Mouse (Mus musculus) lung, embryonic 15.5 days (tissue): ENCODE results near the gene Timd4. TPM values are rescaled to one million over a fixed set of nuclear protein-coding genes. Genes with fewer than 3 reads are reported as not detected.

ENCODE experiments used
- ATAC-seq: fragments of 200-750 bp; cut with Nextera tagmentation; 2 replicates; pipeline ENCODE4 v1.8.0; 2017; ENCODE audit warnings: moderate number of reproducible peaks, borderline replicate concordance; ENCODE audit not compliant: low FRiP score, low TSS enrichment; ENCODE audit errors: extremely low read depth
- H3K27ac ChIP-seq: fragments of 300-500 bp; sonication (generic); 2 replicates; pipeline ENCODE4 v1.5.1; 2015; ENCODE audit warnings: moderate library complexity, mild to moderate bottlenecking, inconsistent platforms
- H3K27me3 ChIP-seq: fragments of 300-500 bp; sonication (generic); 2 replicates; pipeline ENCODE4 v1.6.1; 2015; ENCODE audit warnings: inconsistent platforms
- H3K36me3 ChIP-seq: fragments of 300-500 bp; sonication (generic); 2 replicates; pipeline ENCODE4 v1.6.1; 2015; ENCODE audit warnings: inconsistent platforms
- H3K4me1 ChIP-seq: fragments of 300-500 bp; sonication (generic); 2 replicates; pipeline ENCODE4 v1.6.1; 2015; ENCODE audit warnings: inconsistent platforms
- H3K4me2 ChIP-seq: fragments of 300-500 bp; sonication (generic); 2 replicates; pipeline ENCODE4 v1.6.1; 2015; ENCODE audit warnings: inconsistent platforms, mild to moderate bottlenecking, moderate library complexity
- H3K4me3 ChIP-seq: fragments of 300-500 bp; sonication (generic); 2 replicates; pipeline ENCODE4 v1.5.1; 2015; ENCODE audit warnings: mild to moderate bottlenecking, inconsistent platforms
- H3K9ac ChIP-seq: fragments of 300-500 bp; sonication (generic); 2 replicates; pipeline ENCODE4 v1.6.1; 2015; ENCODE audit warnings: inconsistent platforms
- H3K9me3 ChIP-seq: fragments of 300-500 bp; sonication (generic); 2 replicates; pipeline ENCODE4 v1.6.1; 2016; ENCODE audit warnings: inconsistent platforms
- WGBS: fragments of 180-500 bp; shearing (Covaris S2); methylation state at CpG from one replicate; pipeline ENCODE4 v1.1.7; 2015; 5-methylcytosine and 5-hydroxymethylcytosine counted together
- polyA plus RNA-seq: library from polyadenylated mRNA; unstranded; fragments of >200 nt; fragmentation: Nextera tagmentation; extraction: Ambion mirVana; gene quantifications from 2 replicates; pipeline ENCODE4 v1.2.1, GENCODE M21; 2015

Timd4 gene
- polyA plus RNA-seq, result 0.14 TPM in 1 of 2 replicates, not detected in the other

GRCm38 (mm10) chr11:46810511-46810910 is at the start of gene Timd4:
TSS of gene Timd4 (plus strand) at chr11:46810800.
- Histone ChIP-seq H3K9me3 (no peaks in the 10 kb centered on the region), H3K27ac (no peak within 1 kb of the TSS), H3K4me2 (no peak within 1 kb of the TSS), H3K4me3 (no peak within 1 kb of the TSS), H3K9ac (no peak within 1 kb of the TSS), H3K27me3 (no peaks in the 10 kb centered on the region), H3K36me3 (no peaks in the 10 kb centered on the region), H3K4me1 (no peaks in the 10 kb centered on the region)
- WGBS, result 71% methylated on average over 5 of the region's 5 CpGs
- no peak for ATAC-seq

DNA sequence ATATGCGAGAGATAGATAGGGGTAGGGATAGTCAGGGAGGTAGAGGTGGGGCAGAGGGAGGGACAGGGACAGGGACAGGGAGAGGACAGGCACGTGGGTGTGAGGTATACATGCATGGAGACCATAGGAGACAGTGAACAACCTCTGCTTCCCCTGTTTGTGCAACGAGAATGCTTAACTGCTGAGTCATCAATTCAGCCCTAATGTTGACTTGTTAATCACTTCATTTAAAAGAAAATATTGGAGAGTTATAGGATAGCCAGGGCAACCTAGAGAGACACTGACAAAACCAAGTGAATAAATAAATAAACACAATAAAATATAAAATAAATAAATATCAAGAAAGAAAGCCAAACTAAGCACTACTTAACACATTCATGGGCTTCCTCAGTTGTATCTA is 33.7 kb upstream of the Timd4 start:
- no peaks in the 10 kb centered on the region for H3K4me1 ChIP-seq
- no peak for ATAC-seq
- no peak overlapping the region for H3K9ac ChIP-seq
- no peak overlapping the region for H3K4me2 ChIP-seq
- no peak overlapping the region for H3K27ac ChIP-seq
- H3K27me3 ChIP-seq, result no peaks in the 10 kb centered on the region
- 60% methylated on average over 3 of the region's 3 CpGs for WGBS
- H3K9me3 ChIP-seq, result no peaks in the 10 kb centered on the region
- no peak overlapping the region for H3K4me3 ChIP-seq
- no peaks in the 10 kb centered on the region for H3K36me3 ChIP-seq

- no peak overlapping the region for H3K4me2 ChIP-seq
- no peak overlapping the region for H3K9ac ChIP-seq
- H3K9me3 ChIP-seq, result no peaks in the 10 kb centered on the region
- no peak overlapping the region for H3K4me3 ChIP-seq
- no peaks in the 10 kb centered on the region for H3K36me3 ChIP-seq
- ATAC-seq, result no peak
- 90% methylated on average over 2 of the region's 2 CpGs for WGBS
- no peak overlapping the region for H3K27ac ChIP-seq
- no peaks in the 10 kb centered on the region for H3K4me1 ChIP-seq
- H3K27me3 ChIP-seq, result no peaks in the 10 kb centered on the region
These were observed 30.8 kb upstream of the Timd4 start for GRCm38 (mm10) chr11:46779811-46780210.

DNA sequence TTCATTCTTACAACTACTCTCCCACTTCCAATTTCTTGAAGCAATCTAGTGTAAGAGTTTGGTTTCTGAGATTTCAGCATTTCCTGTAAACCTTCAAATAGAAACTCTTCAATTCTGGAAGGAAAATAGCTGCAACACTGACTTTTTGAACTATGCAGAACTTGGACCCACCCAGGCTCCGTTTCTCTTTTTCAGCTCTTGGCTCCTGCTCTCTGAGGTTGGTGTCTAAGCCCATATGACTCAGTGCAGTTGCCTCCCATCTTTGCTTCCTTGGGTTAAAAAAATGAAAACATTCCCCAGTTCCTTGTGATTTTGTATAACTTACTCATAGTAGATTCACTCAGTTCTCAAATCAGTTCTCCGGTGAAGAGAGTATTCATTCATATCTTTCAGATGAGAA is 6.2 kb upstream of the Timd4 start:
- Histone ChIP-seq H3K9me3 (no peaks in the 10 kb centered on the region), H3K9ac (no peak overlapping the region), H3K4me3 (no peak overlapping the region), H3K4me2 (no peak overlapping the region), H3K27me3 (no peaks in the 10 kb centered on the region), H3K4me1 (no peaks in the 10 kb centered on the region), H3K27ac (no peak overlapping the region), H3K36me3 (no peaks in the 10 kb centered on the region)
- WGBS, result 77% methylated on average over 2 of the region's 2 CpGs
- no peak for ATAC-seq

DNA sequence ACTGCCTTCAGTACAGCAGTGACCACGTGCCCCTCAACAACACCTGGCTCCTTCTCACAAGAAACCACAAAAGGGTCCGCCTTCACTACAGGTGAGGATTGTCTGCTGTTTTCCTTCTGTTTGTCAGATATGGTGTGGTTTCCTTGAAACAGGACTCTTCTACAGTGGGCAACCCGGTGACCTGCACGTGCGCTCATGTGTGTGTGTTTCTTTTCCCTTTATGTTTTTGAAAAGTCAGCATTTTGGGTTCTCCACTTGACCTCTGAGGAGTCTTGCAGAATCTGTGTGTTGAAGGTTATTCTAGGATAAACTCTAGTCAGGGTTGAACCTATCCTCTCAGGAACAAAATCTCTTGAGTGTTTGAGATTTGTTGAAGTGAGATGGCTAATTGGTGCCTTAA is 7.1 kb downstream of the Timd4 start:
- Histone ChIP-seq H3K4me3 (no peak overlapping the region), H3K9ac (no peak overlapping the region), H3K27me3 (no peaks in the 10 kb centered on the region), H3K4me1 (no peaks in the 10 kb centered on the region), H3K4me2 (no peak overlapping the region), H3K27ac (no peak overlapping the region), H3K36me3 (no peaks in the 10 kb centered on the region), H3K9me3 (no peaks in the 10 kb centered on the region)
- WGBS, result 79% methylated on average over 5 of the region's 5 CpGs
- no peak for ATAC-seq

DNA sequence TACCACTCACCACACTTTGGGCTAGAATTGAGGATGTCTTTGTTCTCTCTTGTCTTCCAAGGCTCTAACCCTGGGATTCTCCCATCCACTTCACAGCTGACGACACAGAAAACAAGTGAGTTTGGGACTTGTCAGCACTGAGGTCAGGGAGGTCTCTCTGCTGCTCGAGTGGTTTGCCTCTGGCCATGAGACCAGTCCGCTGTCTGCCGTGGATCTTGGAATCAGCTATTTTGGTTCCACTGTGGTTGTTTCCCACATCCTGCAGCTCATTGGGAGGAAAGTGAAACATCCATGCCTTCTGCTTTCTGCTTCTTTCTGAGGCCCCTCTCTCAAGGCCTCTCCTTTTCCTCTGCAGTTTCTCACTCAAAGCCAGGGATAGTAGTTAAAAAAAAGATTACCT is 9.3 kb downstream of the Timd4 start:
- Histone ChIP-seq H3K4me3 (no peak overlapping the region), H3K4me1 (no peaks in the 10 kb centered on the region), H3K27me3 (no peaks in the 10 kb centered on the region), H3K4me2 (no peak overlapping the region), H3K27ac (no peak overlapping the region), H3K9ac (no peak overlapping the region), H3K36me3 (no peaks in the 10 kb centered on the region), H3K9me3 (no peaks in the 10 kb centered on the region)
- WGBS, result 29% methylated on average over 4 of the region's 4 CpGs
- ATAC-seq, result no peak

- peak overlapping the region; percentile 32 for H3K27ac ChIP-seq
These were observed 19.7 kb downstream of the Timd4 start for GRCm38 (mm10) chr11:46830348-46830747.

DNA sequence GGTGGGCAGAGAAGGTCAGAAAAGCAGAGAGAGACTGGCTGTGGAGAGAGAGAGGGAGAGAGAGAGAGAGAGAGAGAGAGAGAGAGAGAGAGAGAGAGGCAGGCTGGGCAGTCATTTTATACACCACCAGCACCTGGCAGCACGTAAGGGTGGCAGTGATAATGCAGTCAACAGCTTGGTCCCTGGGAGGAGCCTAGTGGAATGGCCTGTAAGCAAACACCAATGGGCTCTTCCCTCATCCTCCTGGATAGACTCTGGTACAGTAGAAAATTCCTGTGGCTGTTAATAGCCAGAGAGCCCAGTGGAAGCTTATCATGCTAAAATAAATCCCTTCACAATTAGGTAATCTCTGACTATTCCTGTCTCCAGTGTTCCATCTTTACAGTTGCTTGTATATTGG is 24.5 kb downstream of the Timd4 start:
- ATAC-seq, result no peak
- Histone ChIP-seq H3K4me3 (no peak overlapping the region), H3K4me2 (no peak overlapping the region)

More at GRCm38 (mm10) chr11:46830348-46830747, 19.7 kb downstream of the Timd4 start:
- H3K9ac ChIP-seq, result no peak overlapping the region
- H3K9me3 ChIP-seq, result no peaks in the 10 kb centered on the region
- H3K4me2 ChIP-seq, result no peak overlapping the region
- H3K27me3 ChIP-seq, result no peaks in the 10 kb centered on the region
- peak; percentile 77; the same call in 1 of the 2 replicates for ATAC-seq
- no peak overlapping the region for H3K4me3 ChIP-seq
- H3K4me1 ChIP-seq, result 0 out of 2 replicates have a peak, but pooled peaks cover 3% of the 10 kb centered on the region
- 32% methylated on average over 2 of the region's 2 CpGs for WGBS
- H3K36me3 ChIP-seq, result no peaks in the 10 kb centered on the region

DNA sequence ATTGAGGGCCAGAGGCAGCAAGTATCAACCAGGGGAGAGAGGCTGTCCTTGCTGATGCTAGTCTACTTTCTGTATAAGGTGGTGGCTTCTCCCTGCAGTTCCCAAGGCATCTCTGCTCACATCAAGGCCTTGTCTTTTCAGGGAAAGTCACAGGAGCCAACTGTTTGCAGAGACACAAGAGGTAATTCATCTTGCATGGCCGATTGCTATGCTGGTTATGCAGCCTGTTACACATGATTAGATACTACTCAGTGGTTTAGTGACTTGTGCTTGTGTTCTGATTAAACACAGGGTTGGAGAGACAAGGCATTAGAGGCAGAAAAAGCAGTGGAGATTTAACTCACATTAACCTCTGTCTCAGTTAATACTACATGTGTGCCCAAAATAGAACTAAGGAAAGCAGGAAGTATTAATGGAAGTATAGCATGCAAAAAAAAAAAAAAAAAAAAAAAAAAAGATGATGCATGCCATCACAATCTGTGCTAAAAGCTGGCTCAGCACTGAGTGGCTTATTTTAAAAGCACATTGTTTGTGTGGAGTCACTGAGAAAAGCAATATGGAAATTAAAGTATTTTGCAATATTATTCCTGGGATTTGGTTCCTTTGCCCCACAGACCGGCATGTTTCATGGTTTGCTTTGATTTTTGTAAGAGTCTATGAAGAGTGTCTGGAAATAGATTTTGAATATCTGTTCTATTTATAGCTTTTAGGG is 31.6 kb downstream of the Timd4 start:
- ATAC-seq, result peak; percentile 55; the same call in 1 of the 2 replicates
- H3K9me3 ChIP-seq, result no peaks in the 10 kb centered on the region
- 0 out of 2 replicates have a peak, but pooled peaks cover 3% of the 10 kb centered on the region for H3K4me1 ChIP-seq
- H3K27me3 ChIP-seq, result no peaks in the 10 kb centered on the region
- no peaks in the 10 kb centered on the region for H3K36me3 ChIP-seq
- no peak overlapping the region for H3K4me2 ChIP-seq
- H3K4me3 ChIP-seq, result no peak overlapping the region
- WGBS, result 34% methylated on average over 2 of the region's 2 CpGs
- no peak overlapping the region for H3K9ac ChIP-seq
- H3K27ac ChIP-seq, result peak overlapping the region; percentile 37; the same call in 1 of the 2 replicates

More for the DNA sequence above, 24.5 kb downstream of the Timd4 start:
- Histone ChIP-seq H3K4me1 (no peaks in the 10 kb centered on the region), H3K36me3 (no peaks in the 10 kb centered on the region), H3K9me3 (no peaks in the 10 kb centered on the region), H3K27ac (no peak overlapping the region), H3K9ac (no peak overlapping the region), H3K27me3 (no peaks in the 10 kb centered on the region)
- 29% methylated on average over 1 of the region's 1 CpGs for WGBS

GRCm38 (mm10) chr11:46846661-46847060 is 36.1 kb downstream of the Timd4 start:
- Histone ChIP-seq H3K36me3 (no peaks in the 10 kb centered on the region), H3K27ac (no peak overlapping the region), H3K9ac (no peak overlapping the region), H3K4me2 (no peak overlapping the region), H3K4me1 (peaks cover 13% of the 10 kb centered on the region; the same call in 1 of the 2 replicates), H3K9me3 (no peaks in the 10 kb centered on the region), H3K4me3 (no peak overlapping the region), H3K27me3 (no peaks in the 10 kb centered on the region)
- no peak for ATAC-seq
- WGBS, result 82% methylated on average over 1 of the region's 1 CpGs

GRCm38 (mm10) chr11:46847827-46848220 is 37.2 kb downstream of the Timd4 start:
- 36% methylated on average over 3 of the region's 3 CpGs for WGBS
- no peak overlapping the region for H3K4me3 ChIP-seq
- peaks cover 10% of the 10 kb centered on the region; the same call in 1 of the 2 replicates for H3K4me1 ChIP-seq
- no peak overlapping the region for H3K4me2 ChIP-seq
- no peaks in the 10 kb centered on the region for H3K9me3 ChIP-seq
- H3K9ac ChIP-seq, result no peak overlapping the region
- no peaks in the 10 kb centered on the region for H3K27me3 ChIP-seq
- no peak overlapping the region for H3K27ac ChIP-seq
- ATAC-seq, result no peak
- H3K36me3 ChIP-seq, result no peaks in the 10 kb centered on the region

DNA sequence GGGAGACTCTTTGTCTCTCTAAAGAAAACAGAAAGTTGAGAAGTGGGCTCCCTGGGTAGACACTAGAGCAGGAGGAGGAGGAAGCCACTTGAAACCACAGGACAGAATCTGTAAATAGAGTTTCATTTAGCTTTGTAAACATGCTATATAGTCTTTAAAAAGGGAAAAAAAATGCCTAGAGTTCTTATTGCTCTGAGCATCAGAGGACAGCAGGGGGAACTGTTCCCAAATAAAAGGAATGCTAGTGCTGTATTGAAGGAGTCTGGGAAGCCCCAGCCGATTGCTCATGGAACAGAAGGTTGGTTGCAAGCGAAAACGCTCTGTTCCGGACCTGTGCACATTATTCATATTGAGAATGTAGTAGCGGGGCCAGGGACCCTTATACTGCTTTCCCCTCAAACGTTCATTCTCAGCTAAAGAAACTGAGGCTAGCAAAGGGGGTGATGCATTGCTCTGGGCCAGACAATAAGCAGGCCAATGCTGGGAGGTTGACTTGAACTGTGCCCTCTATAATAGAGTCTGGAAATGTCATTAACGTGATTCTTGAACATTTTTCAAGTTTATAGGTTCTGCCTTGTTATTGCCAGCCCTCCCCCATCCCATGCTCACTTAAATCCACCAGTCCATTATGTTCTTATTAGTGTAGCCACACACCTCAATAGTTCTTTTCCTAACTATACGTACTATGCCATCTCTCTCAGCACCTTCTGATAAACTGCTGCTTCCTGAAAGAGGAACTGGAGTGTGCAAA is 37.8 kb downstream of the Timd4 start:
- Histone ChIP-seq H3K4me3 (no peak overlapping the region), H3K36me3 (no peaks in the 10 kb centered on the region), H3K27ac (no peak overlapping the region), H3K4me1 (peaks cover 10% of the 10 kb centered on the region; the same call in 1 of the 2 replicates), H3K27me3 (no peaks in the 10 kb centered on the region), H3K4me2 (no peak overlapping the region), H3K9me3 (no peaks in the 10 kb centered on the region), H3K9ac (no peak overlapping the region)
- 26% methylated on average over 8 of the region's 8 CpGs for WGBS
- peak; percentile 67; the same call in 1 of the 2 replicates for ATAC-seq
